Mouse (Mus musculus) thymus, postnatal 25 days (tissue): ENCODE measurements at regions not wholly inside any gene's neighbourhood (a gene's known extent, or its start where the extent isn't known, plus 50 kb on each side); places are given as distances from the start of the nearest gene placed in this dataset.
A peak's percentile ranks its signal among the peaks of the same experiment; 100 is the strongest.
"Not testable (repeated sequence)": the region's sequence is repeated elsewhere in the genome, so short reads cannot be mapped to it uniquely, and the experiment has no call there.

Source experiments
- DNase-seq: peaks from one replicate; pipeline ENCODE4 v3.0.0; 2022

GRCm38 (mm10) chr7:111969198-111969887 lies 54.0 kb upstream of the Usp47 start:
- peak; percentile 18 for DNase-seq

DNA sequence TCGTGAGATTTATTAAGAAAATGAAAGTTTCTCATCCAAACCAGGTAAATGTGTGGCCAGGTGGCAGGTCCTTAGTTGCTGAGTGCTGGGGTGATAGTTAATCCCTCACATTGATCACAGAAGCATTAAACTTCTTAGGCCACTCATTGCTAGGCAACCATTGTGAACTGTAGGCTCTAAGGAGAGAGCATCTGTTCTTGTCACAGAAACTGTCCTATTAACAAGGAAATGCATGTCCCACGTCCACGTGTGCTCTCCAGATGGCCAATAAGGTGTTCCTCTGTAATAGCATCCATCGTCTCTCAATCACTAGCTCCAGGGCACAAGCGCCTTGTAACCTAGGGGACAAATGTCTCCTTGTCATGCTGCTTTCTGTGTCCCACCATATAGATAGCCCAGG lies 55.0 kb upstream of the Usp47 start:
- DNase-seq = no peak

GRCm38 (mm10) chr7:111966716-111967115 lies 56.6 kb upstream of the Usp47 start:
- DNase-seq = no peak

DNA sequence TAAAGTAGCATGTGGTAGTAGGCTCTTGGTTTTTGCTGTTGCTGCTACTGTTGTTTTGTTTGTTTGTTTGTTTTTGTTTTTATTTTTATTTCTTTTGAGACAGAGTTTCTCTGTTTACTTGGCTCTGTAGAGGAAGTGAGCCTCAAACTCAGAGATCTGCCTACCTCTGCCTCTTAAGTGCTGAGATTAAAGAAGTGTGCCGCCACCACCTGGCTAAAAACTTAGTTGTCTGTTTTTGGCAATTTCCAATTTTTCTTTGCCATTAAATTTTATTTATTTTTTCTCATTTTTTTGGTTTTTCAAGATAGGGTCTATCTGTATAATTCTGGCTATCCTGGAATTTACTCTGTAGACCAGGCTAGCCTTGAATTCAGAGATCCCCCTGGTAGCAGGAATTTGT lies 59.3 kb upstream of the Usp47 start:
- no peak for DNase-seq

- no peak for DNase-seq
Observed at GRCm38 (mm10) chr7:111959977-111960376, 63.3 kb upstream of the Usp47 start.

DNA sequence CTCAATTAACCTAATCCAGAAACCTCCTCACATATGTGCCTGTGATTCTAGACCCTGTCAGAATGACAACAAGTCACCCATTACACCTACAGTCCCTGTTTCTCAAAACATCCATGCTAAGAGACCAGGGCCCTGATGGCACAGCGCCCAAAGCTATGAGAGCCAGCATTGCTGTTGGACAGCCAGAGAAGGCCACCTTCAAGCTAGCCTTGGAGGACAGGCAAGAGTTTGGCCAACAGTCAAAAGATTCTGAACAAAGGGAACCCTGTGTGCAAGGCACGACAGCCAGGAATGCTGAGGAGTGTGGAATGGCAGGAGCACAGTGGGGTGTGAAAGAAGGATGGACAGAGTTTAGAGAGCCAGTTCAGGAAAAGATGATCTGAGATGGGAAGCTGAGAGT lies 66.6 kb upstream of the Usp47 start:
- DNase-seq = no peak

DNA sequence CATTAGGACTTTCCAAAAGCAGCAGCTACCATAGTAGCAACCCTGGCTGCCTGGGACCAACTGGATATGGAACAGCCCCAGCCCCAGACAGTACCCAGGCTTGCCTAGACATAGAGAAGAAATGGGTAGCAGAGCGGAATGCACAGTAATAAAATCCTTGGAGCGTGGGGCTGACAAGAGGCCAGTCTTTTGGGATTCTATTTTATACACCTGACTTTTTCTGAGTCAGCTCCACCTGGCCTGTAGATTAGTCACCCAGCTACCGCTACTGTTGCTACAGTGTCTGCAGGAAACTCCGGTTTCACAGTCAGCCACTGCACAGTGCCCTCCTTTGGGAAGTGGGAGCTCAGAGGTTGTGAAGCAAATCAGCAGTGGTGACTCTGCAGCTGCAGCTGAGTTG lies 83.7 kb upstream of the Usp47 start:
- DNase-seq = no peak

- DNase-seq = no peak
Observed at GRCm38 (mm10) chr7:111937547-111937946, 85.8 kb upstream of the Usp47 start.

DNA sequence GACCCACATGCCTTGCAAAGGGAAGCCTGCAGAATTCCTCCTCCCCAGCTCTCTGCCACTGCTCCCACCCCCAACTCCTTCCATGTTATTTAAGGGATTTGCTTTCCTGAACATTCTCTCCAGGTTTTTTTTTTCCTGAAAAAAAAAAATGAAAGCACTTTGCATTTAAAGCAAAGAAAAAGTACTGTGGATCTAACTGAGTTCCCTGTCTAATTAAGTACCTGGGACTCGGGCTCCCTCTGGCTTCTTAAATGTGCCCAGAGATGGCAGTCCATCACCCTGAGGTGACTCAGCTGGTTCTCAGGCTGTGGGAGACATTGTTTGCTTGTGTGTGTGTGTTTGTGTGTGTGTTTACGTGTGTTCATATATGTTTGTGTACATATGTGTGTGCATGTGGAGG lies 86.2 kb upstream of the Usp47 start:
- DNase-seq = no peak

- DNase-seq = no peak
Observed at GRCm38 (mm10) chr7:111932725-111933124, 90.6 kb upstream of the Usp47 start.

- no peak for DNase-seq
Observed at GRCm38 (mm10) chr7:111919961-111920360, 103.3 kb upstream of the Usp47 start.

DNA sequence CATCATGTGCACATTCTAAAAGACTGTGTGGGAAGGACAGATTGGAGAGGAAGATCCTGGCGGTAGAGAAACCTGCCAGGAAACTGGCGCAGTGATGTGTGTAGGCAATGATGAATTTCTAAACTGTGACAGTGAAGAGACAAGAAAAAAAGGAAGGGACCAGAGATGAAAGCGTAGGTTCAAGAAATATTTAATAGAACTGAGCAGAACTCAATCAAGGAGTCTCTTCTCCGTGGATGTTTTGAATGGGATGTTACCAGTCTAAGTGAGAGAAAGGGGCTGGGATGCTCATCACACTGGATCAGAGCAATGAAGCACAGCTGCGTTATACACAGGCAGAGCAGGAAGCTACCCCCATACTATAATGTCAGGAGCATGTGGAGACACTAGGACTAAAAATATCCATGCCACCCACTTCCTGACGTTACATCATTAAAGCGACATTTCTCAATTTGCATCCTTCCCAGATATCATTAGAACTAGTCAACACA lies 119.5 kb upstream of the Usp47 start:
- DNase-seq = no peak

GRCm38 (mm10) chr7:111897016-111897415 lies 117.2 kb upstream of the Galnt18 start:
- DNase-seq = no peak

GRCm38 (mm10) chr7:111896255-111896654 lies 116.5 kb upstream of the Galnt18 start:
- no peak for DNase-seq

DNA sequence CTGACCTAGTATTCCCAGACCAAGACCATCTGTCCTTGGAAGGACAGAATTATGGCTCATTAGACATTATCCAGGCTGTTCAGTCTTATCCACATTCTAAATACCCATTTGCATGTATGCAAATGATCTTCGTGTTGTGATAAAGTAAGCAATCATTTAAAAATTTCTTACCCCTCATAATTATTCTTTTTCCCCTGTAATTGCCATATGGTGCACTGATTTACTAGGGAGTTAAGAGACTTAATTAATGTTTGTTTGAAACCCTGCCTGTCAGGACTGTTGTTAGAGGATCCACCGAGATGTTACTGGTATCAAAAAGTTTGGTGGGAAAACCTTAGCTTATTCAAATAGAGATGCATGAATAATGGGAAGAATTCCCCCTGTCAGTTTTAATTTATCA lies 103.2 kb upstream of the Galnt18 start:
- no peak for DNase-seq

DNA sequence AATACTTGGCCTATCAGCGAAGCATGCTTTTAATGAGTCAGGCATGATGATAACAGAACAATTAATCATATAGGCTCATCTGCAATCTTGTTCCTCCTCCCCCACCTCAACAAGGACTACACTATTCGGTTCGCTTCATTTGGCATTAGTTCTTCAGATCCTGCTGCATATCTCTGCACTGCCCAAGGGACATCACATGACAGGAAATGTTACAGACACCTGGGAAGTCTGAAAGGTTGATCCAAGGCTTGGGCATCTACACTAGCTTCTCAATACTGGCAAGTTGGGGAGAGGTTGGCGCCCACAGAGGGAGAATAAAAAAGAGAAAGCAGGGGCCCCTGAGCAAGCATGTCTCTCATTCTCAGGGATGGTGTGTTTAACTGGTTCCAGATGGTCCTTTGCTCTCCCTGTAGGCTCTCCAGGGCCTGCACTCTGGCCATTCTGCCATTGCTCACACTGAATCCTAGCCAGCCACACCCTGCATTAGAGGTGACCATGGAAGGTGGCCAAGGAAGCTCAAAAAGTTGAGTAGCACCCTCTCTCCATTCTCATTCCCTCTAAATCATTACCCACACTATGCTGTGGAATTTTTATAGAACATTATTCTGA lies 100.4 kb upstream of the Galnt18 start:
- DNase-seq = no peak

GRCm38 (mm10) chr7:111877591-111877990 lies 97.8 kb upstream of the Galnt18 start:
- DNase-seq = no peak

GRCm38 (mm10) chr7:111875949-111876348 lies 96.2 kb upstream of the Galnt18 start:
- no peak for DNase-seq

- no peak for DNase-seq
Observed at GRCm38 (mm10) chr7:111869337-111869736, 89.6 kb upstream of the Galnt18 start.

GRCm38 (mm10) chr7:111863035-111863434 lies 83.3 kb upstream of the Galnt18 start:
- no peak for DNase-seq

GRCm38 (mm10) chr7:111858291-111858690 lies 78.5 kb upstream of the Galnt18 start:
- DNase-seq = not testable (repeated sequence)

- no peak for DNase-seq
Observed at GRCm38 (mm10) chr7:111856977-111857376, 77.2 kb upstream of the Galnt18 start.

GRCm38 (mm10) chr7:111855309-111855708 lies 75.5 kb upstream of the Galnt18 start:
- no peak for DNase-seq

DNA sequence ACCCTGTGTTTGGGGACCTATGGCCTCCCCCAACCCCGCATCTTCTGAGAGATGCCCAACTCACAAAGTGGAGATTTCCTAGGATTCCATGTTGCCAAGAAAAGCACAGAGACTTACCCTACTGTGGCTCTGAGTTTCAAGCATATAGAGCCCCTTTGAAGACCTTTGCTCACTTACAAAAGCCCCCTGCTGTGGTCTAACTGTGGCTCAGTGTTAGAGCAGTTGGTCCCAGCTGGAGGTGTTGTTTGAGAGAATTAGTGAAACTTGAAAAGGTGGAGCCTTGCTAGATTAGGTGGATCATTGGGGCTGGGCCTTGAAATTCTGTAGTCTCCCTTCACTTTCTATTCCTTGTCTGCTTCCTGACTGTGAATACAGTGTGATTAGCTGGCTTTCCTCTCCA lies 66.6 kb upstream of the Galnt18 start:
- no peak for DNase-seq

DNA sequence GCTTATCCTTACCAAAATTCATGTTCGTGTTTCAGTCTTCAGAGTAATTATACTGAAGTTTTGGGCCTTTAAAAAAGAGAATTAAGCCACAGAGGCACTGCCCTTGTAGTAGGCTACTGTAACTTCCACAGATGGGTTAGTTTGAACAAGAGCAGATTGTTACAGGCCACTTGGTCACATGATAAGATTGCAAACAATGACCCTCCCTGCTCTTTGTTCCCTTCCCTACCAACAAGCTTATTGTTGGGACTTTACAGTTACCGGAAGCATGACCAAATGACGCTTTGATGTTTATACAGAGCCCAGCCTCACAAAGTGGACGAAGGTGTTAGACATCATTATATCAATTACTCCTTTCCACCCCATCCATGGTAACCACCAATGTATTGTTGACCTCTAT lies 63.9 kb upstream of the Galnt18 start:
- no peak for DNase-seq
